Mouse (Mus musculus) layer of hippocampus, postnatal 10 days (tissue): ENCODE results near the gene Nudt1. TPM values are rescaled to one million over a fixed set of nuclear protein-coding genes. Genes with fewer than 3 reads are reported as not detected.

Experiments
- DNase-seq, 2 experiments: peaks; one replicate each; pipeline ENCODE4 v3.0.0; 2021; ENCODE audit warnings: low spot score in 2 of 2
- total RNA-seq, 2 experiments: library from RNA; stranded (reverse); gene quantifications; 2 replicates each; pipeline ENCODE4 v1.2.3; 2021

The Nudt1 gene
- total RNA-seq, 2 experiments from 2014 or later, result 5.8 to 7.5 TPM

DNA sequence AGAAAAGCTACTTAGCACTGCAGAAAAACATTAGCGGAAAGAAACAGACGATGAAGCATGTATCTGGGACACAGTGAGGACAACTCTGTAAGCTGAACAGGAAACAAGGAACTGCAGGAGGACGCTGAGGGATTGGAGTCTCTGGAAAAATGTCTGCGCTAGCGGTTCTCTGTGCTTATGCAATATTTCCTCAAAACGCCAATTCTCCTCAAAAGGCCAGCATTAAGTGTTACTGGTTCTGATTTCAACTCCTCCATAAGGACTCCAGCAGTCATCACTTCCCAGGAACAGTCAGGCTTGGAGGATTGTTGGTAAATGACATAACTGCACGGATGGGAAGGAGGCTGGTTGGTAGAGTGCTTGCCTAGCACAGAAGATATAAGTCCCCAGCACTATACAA lies 59.7 kb downstream of the Nudt1 start:
- DNase-seq, result no peak

- no peak for DNase-seq
Measured at GRCm38 (mm10) chr5:140382688-140383087, 61.2 kb downstream of the Nudt1 start.

- DNase-seq, result no peak
Measured at GRCm38 (mm10) chr5:140383559-140383958, 62.1 kb downstream of the Nudt1 start.

DNA sequence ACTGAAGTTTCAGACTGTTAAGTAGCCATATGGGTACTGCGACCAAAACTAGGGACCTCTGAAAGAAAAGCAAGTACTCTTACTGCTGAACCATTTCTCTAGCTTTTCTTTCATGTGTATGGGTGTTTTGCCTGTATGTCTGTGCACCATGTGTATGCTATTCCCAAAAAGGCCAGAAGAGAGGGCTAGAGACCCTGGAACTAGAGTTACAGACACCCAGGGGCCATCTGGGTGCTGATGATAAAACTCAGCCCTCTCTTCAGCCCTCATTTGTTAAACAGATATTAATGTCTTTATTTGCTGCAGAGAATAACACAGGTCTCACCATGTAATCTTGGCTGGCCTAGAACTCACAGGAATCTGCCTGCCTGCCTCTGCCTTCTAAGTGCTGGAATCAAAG lies 63.0 kb downstream of the Nudt1 start:
- DNase-seq, result no peak

- DNase-seq, result no peak
Measured at GRCm38 (mm10) chr5:140387236-140387635, 65.8 kb downstream of the Nudt1 start.

Other genes with a start within 250 kb of the Nudt1 start
- 10 to 100 TPM; 20.1 to 20.7 TPM for gene Mad1l1, start 104 bp upstream of the Nudt1 start, total RNA-seq
- gene Mrm2, start 10.2 kb downstream of the Nudt1 start, total RNA-seq, result 1 to 10 TPM; 8.4 to 9.4 TPM
- 10 to 100 TPM; 14.9 to 15.5 TPM for gene Snx8, start 67.6 kb downstream of the Nudt1 start, total RNA-seq
- gene Eif3b, start 97.7 kb downstream of the Nudt1 start, total RNA-seq, result 100 to 1,000 TPM; 126 to 128 TPM
- not detected for gene Gm4869, start 124.0 kb downstream of the Nudt1 start, total RNA-seq
- gene Chst12, start 183.9 kb downstream of the Nudt1 start, total RNA-seq, result 10 to 100 TPM; 17.8 to 21.3 TPM
- gene Grifin, start 243.4 kb downstream of the Nudt1 start, total RNA-seq, result not detected